Mouse (Mus musculus) ES-Bruce4 (cell line): ENCODE measurements around the gene Acadvl.

ENCODE experiments used
- CTCF ChIP-seq: IDR thresholded peaks from one replicate; pipeline ENCODE4 v1.8.1; 2011; ENCODE audit warnings: low read depth, low read length
- POLR2A ChIP-seq: IDR thresholded peaks from one replicate; pipeline ENCODE4 v1.8.1; 2011; ENCODE audit warnings: low read length; ENCODE audit not compliant: insufficient read depth

GRCm38 (mm10) chr11:70024151-70024514 lies 8.9 kb upstream of the Acadvl start:
- TF ChIP-seq CTCF (no peak), POLR2A (no peak)
